Mouse (Mus musculus): ENCODE measurements around the gene Gm10318.

Gm10318 gene

GRCm38 (mm10) chr10:77852559-77852958 is at the start of gene Gm10318:
TSS of gene Gm10318 (plus strand) at chr10:77852859.
- DNase-seq, result no peak

DNA sequence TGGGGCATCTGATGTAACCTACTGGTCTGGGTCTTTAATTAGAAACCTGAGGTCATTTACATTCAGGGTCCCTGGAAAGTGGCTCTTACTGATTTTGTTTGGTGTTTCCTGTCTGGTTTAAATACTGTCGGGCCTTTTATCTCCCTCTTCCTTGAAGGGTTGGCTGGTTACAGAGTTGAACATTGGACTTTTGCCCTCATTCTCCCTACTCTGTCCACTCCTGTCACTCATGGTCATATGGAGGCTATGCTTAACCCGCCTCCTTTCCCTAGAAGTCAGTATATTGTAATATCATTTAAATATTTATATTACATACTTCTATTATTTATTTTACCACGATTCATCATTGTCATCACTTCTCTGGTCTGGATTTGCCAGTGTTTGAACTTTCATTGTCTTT is 48.6 kb upstream of the Gm10318 start:
- no peak for DNase-seq

DNA sequence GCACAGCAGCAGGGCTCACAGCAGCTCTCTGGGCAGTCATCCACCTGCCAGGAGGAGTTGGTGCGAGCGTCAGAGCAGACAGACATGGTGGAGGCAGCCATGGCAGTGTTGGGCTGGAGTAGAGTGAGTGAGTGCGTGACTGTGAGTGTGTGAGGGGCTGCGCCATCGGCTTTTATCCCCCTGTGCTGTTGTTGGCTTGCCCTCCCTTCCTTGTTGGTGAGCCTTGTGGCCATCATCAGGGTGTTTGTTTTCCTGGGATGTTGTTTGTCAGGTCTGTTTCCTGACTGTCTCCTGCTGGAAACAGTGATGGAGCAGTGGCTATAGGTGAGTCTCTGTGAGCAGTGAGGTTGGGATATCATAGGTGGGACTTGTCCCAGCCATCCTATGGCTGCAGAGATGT is 40.9 kb upstream of the Gm10318 start, which contains the start of gene Gm9507:
TSS of gene Gm9507 (minus strand) at position 101 of the 400 bp plus-strand sequence.
- DNase-seq, result no peak

DNA sequence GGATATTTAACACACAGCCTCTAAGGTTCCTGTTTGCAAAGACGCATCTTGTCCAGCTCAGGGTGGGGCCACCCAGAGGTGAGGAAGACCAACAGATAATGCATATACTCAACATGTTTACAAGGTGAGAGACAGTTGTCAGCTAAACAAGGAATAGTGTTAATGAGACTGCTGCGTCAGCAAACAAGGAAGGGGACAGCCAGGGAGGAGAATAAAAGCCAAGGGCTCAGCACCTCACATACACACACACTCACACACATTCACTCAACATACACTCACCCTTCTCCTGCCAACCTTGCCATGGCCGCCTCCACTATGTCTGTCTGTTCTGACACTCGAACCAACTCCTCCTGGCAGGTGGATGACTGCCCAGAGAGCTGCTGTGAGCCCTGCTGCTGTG is 38.3 kb upstream of the Gm10318 start, which contains the start of gene Gm2696:
TSS of gene Gm2696 (plus strand) at position 301 of the 400 bp plus-strand sequence.
- no peak for DNase-seq

GRCm38 (mm10) chr10:77815514-77815913 is 37.1 kb upstream of the Gm10318 start:
- DNase-seq, result no peak

DNA sequence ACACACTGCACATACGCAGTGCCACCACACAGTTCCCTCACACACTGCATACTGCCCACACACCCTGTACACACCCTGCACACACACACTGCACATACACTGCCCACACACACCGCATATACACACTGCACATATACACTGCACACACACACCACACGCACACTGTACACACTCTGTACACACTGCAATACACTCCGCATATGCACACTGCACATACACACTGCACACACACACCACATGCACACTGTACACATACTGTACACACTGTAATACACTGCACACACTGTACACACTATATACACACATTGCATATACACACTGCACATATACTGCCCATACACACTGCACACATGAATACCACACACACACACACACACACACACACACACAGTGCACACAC is 34.1 kb upstream of the Gm10318 start:
- no peak for DNase-seq

DNA sequence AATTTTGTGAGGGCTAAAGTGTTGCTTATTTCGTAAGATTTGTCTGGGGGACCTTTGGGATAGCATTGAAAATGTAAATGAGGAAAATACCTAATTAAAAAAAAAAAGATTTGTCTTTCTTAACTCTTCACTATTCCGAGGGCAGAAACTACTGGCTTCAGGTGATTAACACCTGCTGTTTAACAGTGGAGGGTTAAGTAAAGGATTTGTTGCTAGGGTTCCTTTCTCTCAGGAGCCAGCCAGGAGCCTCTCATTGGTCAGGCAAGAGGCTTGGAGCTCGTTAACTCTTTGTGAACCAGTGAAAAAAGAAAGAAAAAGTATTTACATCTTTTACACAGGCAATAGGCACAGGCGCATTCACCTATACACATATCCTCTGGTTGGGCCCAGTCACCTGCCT is 33.5 kb upstream of the Gm10318 start:
- no peak for DNase-seq

DNA sequence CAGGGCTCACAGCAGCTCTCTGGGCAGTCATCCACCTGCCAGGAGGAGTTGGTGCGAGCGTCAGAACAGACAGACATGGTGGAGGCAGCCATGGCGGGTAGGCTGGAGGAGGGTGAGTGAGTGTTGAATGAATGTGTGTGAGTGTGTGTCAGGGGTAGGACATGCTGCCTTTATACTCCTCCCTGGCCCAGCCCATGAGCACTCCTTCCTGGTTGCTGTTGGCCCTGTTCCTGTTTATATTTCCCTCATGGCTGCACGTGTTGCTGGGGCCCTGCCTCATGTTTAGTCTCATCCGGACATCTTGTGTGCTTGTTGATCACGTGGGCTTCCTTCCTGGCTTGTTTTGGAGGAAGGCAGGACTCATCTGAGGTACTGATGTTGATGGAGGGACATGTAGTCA is 25.7 kb upstream of the Gm10318 start, which contains the start of gene Krtap10-4:
TSS of gene Krtap10-4 (minus strand) at position 145 of the 400 bp plus-strand sequence.
- DNase-seq, result no peak

DNA sequence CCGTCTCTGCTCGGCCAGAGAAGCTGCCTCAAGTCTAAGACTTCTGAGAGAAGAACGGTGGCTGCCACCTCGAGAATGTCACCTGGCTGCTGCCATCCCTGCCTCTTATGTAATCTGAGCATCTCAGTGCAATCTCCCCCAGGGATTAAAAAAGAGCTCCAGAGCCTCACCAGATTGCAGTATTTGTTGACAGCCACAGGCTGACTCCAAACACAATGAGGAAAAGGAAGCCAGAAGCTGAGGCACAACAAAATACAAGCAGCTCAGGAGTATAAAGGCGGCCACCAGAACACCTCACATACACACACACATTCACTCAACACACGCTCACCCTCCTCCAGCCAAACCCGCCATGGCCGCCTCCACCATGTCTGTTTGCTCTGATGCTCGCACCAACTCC is 17.0 kb upstream of the Gm10318 start, which contains the start of gene Krtap10-10:
TSS of gene Krtap10-10 (plus strand) at position 301 of the 400 bp plus-strand sequence.
- DNase-seq, result peak; percentile 17

DNA sequence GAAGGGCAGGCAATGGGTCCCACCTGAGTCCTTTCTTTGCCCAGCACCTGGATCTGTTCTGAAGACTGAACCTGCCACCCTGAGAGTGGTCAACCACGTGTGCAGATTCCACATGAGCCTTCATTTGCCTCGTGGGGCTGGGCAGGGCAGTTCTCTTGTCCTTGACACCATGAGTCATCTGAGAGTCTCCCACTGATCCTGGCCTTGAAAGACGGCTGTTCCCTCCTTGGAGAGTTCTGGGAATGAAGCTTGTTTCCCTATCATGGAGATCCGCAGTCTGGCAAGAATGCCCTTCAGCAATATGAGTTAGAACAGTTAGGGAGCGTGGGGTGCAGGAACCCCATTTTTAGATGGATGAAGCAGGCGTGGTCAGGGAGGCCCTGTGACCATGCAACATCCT is 13.7 kb upstream of the Gm10318 start:
- DNase-seq, result no peak

DNA sequence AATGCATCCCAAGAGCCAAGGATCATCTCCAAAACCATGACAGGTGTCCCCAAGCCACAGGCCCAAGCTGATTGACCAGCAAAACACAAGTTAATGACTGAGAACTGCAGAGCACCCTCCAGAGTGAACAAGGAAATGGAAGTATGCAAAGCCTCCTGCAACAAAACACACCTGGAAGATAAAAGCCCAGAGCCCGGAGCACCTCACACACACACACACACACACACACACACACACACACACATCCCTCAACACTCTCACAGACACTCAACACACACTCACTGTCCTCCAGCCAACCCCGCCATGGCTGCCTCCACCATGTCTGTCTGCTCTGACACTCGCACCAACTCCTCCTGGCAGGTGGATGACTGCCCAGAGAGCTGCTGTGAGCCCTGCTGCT is 6.2 kb upstream of the Gm10318 start, which contains the start of gene Gm36176:
TSS of gene Gm36176 (plus strand) at position 301 of the 400 bp plus-strand sequence.
- no peak for DNase-seq

- DNase-seq, result no peak
These were observed 5.7 kb upstream of the Gm10318 start for GRCm38 (mm10) chr10:77846961-77847360.

GRCm38 (mm10) chr10:77847538-77847937 is 5.1 kb upstream of the Gm10318 start:
- no peak for DNase-seq

DNA sequence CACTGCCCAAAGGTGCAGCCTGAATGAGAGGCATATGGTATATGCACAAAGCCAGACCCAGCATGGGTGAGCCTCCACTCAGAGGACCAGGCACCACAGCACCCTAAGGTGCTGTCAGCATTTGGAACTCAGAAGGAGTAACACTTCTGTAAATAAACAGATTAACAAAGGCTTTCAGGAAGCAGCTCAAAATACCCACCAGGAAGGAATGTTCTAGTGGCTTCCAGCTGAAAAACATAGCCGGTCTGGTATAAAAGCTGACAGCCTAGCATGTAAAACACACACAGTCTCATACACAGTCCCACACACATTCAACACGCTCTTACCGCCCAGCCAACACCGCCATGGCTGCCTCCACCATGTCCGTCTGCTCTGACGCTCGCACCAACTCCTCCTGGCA is 9.0 kb downstream of the Gm10318 start, which contains the start of gene Gm3285:
TSS of gene Gm3285 (plus strand) at position 301 of the 400 bp plus-strand sequence.
- no peak for DNase-seq

- no peak for DNase-seq
These were observed 11.6 kb downstream of the Gm10318 start for GRCm38 (mm10) chr10:77864067-77864761.

DNA sequence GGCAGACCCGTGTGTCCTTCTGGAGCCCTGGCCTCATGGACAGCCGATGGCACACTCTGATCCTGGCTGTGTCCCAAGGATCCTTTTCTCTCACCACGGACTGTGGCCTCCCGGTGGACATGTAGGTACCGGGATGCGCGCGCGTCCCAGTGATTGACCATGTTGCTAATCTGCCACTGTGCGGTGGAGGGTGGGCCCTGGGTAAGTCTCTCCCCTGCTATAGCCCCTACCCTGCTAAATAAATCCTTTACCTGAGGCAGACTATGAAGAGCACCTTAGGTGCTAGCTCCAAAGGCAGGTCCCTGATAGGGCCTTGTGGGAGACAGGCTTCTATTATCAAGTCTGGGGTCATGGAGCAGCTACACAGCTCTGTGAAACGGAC is 12.1 kb downstream of the Gm10318 start:
- no peak for DNase-seq

- DNase-seq, result no peak
These were observed 14.9 kb downstream of the Gm10318 start for GRCm38 (mm10) chr10:77867546-77867945.

DNA sequence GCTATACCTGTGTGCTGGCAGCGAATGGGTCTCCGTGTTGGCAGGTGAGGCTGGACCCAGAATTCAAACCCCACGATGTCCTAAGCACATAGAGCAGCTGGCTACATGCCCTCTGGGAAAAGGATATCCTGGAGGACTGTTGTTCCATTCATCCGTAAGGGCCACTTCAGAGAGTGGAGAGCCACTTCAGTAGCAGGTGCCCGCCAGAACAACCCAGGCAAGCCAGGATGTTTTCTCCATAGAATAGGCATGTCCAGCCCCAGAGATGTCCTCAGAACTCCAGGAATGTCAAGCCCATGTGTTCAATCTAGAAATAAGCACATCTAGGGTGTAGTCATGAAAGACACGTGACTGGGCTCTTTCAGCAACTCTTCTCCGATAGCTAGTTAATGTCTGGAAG is 17.0 kb downstream of the Gm10318 start:
- no peak for DNase-seq

GRCm38 (mm10) chr10:77878985-77879384 is 26.3 kb downstream of the Gm10318 start:
- no peak for DNase-seq

- no peak for DNase-seq
These were observed 27.6 kb downstream of the Gm10318 start for GRCm38 (mm10) chr10:77880305-77880704.

DNA sequence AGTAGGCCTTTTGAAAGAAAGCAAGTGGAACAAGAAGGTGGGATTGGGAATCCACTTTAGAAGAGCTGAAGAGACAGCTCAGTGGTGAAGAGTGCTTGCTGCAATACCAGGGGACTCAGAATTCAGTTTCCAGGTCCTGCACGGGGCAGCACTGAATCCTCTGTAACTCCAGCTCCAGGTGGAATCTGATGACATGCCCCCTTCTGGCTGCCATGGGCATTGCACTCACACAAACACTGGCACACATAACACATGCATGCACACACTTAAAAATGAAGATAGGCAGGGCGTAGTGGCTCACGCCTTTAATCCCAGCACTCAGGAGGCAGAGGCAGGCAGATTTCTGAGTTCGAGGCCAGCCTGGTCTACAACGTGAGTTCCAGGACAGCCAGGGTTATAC is 29.9 kb downstream of the Gm10318 start:
- no peak for DNase-seq

GRCm38 (mm10) chr10:77886007-77886747 is 33.5 kb downstream of the Gm10318 start:
- DNase-seq, result no peak

GRCm38 (mm10) chr10:77890987-77891565 is 38.4 kb downstream of the Gm10318 start:
- DNase-seq, result no peak

DNA sequence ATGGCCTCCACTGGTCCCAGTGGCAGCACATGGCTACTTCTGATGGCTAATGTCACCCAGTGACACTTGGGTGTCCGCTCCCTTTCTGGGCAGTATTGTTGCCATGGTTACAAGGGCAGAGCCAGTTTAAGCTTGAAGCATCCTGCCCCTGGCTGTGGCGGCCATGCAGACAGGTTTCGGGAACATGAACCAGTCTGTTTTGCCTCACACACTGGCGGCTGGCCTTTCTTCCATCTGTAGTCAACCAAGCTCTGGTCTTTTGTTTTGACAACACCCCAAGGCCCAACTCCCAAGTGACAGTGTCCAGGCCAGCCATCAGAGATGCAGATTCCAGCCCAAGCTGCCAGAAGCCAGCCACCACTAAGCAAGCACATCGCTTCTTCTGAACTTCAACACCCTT is 42.9 kb downstream of the Gm10318 start:
- DNase-seq, result no peak
